Mouse (Mus musculus): ENCODE results near the gene Grm1. TPM values are rescaled to one million over a fixed set of nuclear protein-coding genes. Genes with fewer than 3 reads are reported as not detected.

Grm1 gene
- total and polyA plus RNA-seq, 2 experiments from 2014 or later = 14.8 to 30.1 TPM

- H3K27me3 ChIP-seq (ENCODE audit: insufficient read depth, low read length) = no peaks in the 10 kb centered on the region
- H3K4me1 ChIP-seq (ENCODE audit: insufficient read depth, low read length) = no peaks in the 10 kb centered on the region
- no peak for TF ChIP-seq CTCF (IDR thresholded peaks at IDR 0.05)
- WGBS = 80% methylated on average over 4 of the region's 4 CpGs
- no peaks in the 10 kb centered on the region for H3K36me3 ChIP-seq (ENCODE audit: insufficient read depth, low read length)
- no peak overlapping the region for H3K4me3 ChIP-seq (ENCODE audit: low read depth, low read length)
- no peaks in the 10 kb centered on the region for H3K9me3 ChIP-seq (ENCODE audit: low read length)
- peak; percentile 21 for DNase-seq (ENCODE audit: low spot score)
- no peak overlapping the region for H3K4me2 ChIP-seq (ENCODE audit: low read depth, low read length, poor library complexity, severe bottlenecking)
- H3K27ac ChIP-seq (ENCODE audit: low read depth, low read length) = no peak overlapping the region
- no peak overlapping the region for H3K9ac ChIP-seq (replicated peaks; ENCODE audit: low read length, poor library complexity, severe bottlenecking)
- no peak for ATAC-seq (ENCODE audit: low FRiP score)
These were observed 425.5 kb downstream of the Grm1 start for GRCm38 (mm10) chr10:10656621-10657020.

GRCm38 (mm10) chr10:10655991-10656390 lies 426.2 kb downstream of the Grm1 start:
- no peaks in the 10 kb centered on the region for H3K36me3 ChIP-seq (ENCODE audit: insufficient read depth, low read length)
- no peak overlapping the region for H3K27ac ChIP-seq (ENCODE audit: low read depth, low read length)
- H3K9ac ChIP-seq (replicated peaks; ENCODE audit: low read length, poor library complexity, severe bottlenecking) = no peak overlapping the region
- no peak for TF ChIP-seq CTCF (IDR thresholded peaks at IDR 0.05)
- H3K4me3 ChIP-seq (ENCODE audit: low read depth, low read length) = no peak overlapping the region
- H3K27me3 ChIP-seq (ENCODE audit: insufficient read depth, low read length) = no peaks in the 10 kb centered on the region
- ATAC-seq (ENCODE audit: low FRiP score) = no peak
- H3K4me1 ChIP-seq (ENCODE audit: insufficient read depth, low read length) = no peaks in the 10 kb centered on the region
- no peak overlapping the region for H3K4me2 ChIP-seq (ENCODE audit: low read depth, low read length, poor library complexity, severe bottlenecking)
- no peaks in the 10 kb centered on the region for H3K9me3 ChIP-seq (ENCODE audit: low read length)
- no peak for DNase-seq (ENCODE audit: low spot score)

Other genes with a start within 250 kb of the Grm1 start
- gene Shprh, start 67.1 kb upstream of the Grm1 start, total RNA-seq (2014; rRNA removed) = 27.5 and 29.0 TPM in 2 replicates
- 12.4 and 14.4 TPM in 2 replicates for gene Shprh, start 67.1 kb upstream of the Grm1 start, polyA plus RNA-seq (2015; fragmentation: Nextera tagmentation; extraction: Ambion mirVana)
- gene Fbxo30, start 199.0 kb upstream of the Grm1 start, total RNA-seq (2014; rRNA removed) = 9.0 and 13.4 TPM in 2 replicates
- gene Fbxo30, start 199.0 kb upstream of the Grm1 start, polyA plus RNA-seq (2015; fragmentation: Nextera tagmentation; extraction: Ambion mirVana) = 8.2 and 9.0 TPM in 2 replicates